Mouse (Mus musculus): ENCODE results near the gene D130043K22Rik. TPM values are rescaled to one million over a fixed set of nuclear protein-coding genes. Genes with fewer than 3 reads are reported as not detected.
"Not testable (repeated sequence)": the region's sequence is repeated elsewhere in the genome, so short reads cannot be mapped to it uniquely, and the experiment has no call there.

Gene D130043K22Rik
- polyA plus RNA-seq, 1 experiment from 2014 or later = 0.82 TPM

GRCm38 (mm10) chr13:24830756-24831352 lies 14.1 kb upstream of the D130043K22Rik start:
- no peak for TF ChIP-seq CTCF (IDR thresholded peaks at IDR 0.05; ENCODE audit: low read depth)
- peaks cover 8% of the 10 kb centered on the region for H3K4me1 ChIP-seq (replicated peaks; ENCODE audit: insufficient read depth, low read length)
- H3K4me3 ChIP-seq (replicated peaks; ENCODE audit: low read depth, low read length) = peak overlapping the region; percentile 91
- peak overlapping the region; percentile 94 for H3K27ac ChIP-seq
- peak overlapping the region; percentile 94 for H3K9ac ChIP-seq (ENCODE audit: low read depth, low read length)
- peak overlapping the region; percentile 74 for H3K4me2 ChIP-seq (ENCODE audit: low read length)
- no peaks in the 10 kb centered on the region for H3K36me3 ChIP-seq (ENCODE audit: insufficient read depth, low read length)
- no peaks in the 10 kb centered on the region for H3K9me3 ChIP-seq (replicated peaks; ENCODE audit: low read length)
- H3K27me3 ChIP-seq (ENCODE audit: insufficient read depth, low read length) = no peaks in the 10 kb centered on the region
- 1% methylated on average over 20 of the region's 20 CpGs for WGBS
- no peak for ATAC-seq (replicated peaks; ENCODE audit: low FRiP score, low read depth)
- DNase-seq (ENCODE audit: low spot score) = peak; percentile 31

- H3K4me3 ChIP-seq (replicated peaks; ENCODE audit: low read depth, low read length) = peak within 1 kb of the TSS; percentile 91
- under 1% methylated on average over 86 of the region's 90 CpGs for WGBS
- H3K4me2 ChIP-seq (ENCODE audit: low read length) = peak within 1 kb of the TSS; percentile 74
- peak; percentile 27; the same call in 1 of the 2 replicates for TF ChIP-seq CTCF (IDR thresholded peaks at IDR 0.05; ENCODE audit: low read depth)
- peak; percentile 95 for ATAC-seq (replicated peaks; ENCODE audit: low FRiP score, low read depth)
- no peaks in the 10 kb centered on the region for H3K36me3 ChIP-seq (ENCODE audit: insufficient read depth, low read length)
- H3K9me3 ChIP-seq (replicated peaks; ENCODE audit: low read length) = no peaks in the 10 kb centered on the region
- peak within 1 kb of the TSS; percentile 94 for H3K9ac ChIP-seq (ENCODE audit: low read depth, low read length)
- H3K27me3 ChIP-seq (ENCODE audit: insufficient read depth, low read length) = no peaks in the 10 kb centered on the region
- peak; percentile 96 for DNase-seq (ENCODE audit: low spot score)
- peaks cover 8% of the 10 kb centered on the region for H3K4me1 ChIP-seq (replicated peaks; ENCODE audit: insufficient read depth, low read length)
- H3K27ac ChIP-seq = peak within 1 kb of the TSS; percentile 94
Measured at GRCm38 (mm10) chr13:24831353-24832130, 13.4 kb upstream of the D130043K22Rik start, which contains the start of the genes Acot13 and Tdp2. Acot13 (minus strand) TSS chr13:24831540. Tdp2 (plus strand) TSS chr13:24831679.

DNA sequence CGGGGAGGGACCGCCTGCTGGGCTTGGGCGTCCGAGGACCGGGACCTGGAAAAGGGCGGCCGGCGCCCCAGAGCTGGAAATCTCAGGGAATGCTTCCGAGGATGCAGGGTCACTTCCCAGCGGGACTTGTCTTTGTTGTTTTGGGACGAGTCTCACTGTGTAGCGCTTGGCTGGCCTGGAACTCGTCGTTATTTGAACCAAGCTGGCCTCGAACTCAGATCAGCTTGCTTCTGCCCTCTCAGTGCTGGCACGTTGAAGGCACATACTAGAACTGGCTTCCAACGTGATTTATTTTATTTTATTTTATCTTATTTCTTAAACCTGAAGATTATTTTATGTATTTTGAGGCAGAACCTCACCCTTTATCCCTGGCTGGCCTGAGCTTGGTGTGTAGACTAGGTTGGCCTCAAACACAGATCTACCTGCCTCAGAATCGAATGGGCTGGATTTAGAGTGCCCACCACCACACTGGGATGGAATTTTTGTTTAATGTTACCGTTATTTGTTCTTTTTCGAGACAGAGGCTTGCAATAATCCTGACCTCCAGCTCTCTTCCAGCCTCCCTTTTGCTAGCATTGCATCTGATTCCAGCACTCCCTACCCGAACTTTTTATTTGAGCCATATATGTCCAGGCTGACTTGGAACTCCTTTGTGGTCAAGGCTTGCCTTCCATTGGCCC lies 12.7 kb upstream of the D130043K22Rik start:
- Histone ChIP-seq H3K36me3 (ENCODE audit: insufficient read depth, low read length) (no peaks in the 10 kb centered on the region), H3K9me3 (replicated peaks; ENCODE audit: low read length) (no peaks in the 10 kb centered on the region), H3K4me1 (replicated peaks; ENCODE audit: insufficient read depth, low read length) (peaks cover 8% of the 10 kb centered on the region), H3K9ac (ENCODE audit: low read depth, low read length) (peak overlapping the region; percentile 94), H3K27ac (peak overlapping the region; percentile 94), H3K4me3 (replicated peaks; ENCODE audit: low read depth, low read length) (peak overlapping the region; percentile 91), H3K27me3 (ENCODE audit: insufficient read depth, low read length) (no peaks in the 10 kb centered on the region), H3K4me2 (ENCODE audit: low read length) (peak overlapping the region; percentile 74)
- 2% methylated on average over 21 of the region's 21 CpGs for WGBS
- ATAC-seq (replicated peaks; ENCODE audit: low FRiP score, low read depth) (no peak; the same call in 1 of the 2 replicates), DNase-seq (ENCODE audit: low spot score) (no peak)
- no peak for TF ChIP-seq CTCF (IDR thresholded peaks at IDR 0.05; ENCODE audit: low read depth)

GRCm38 (mm10) chr13:24832811-24833155 lies 12.2 kb upstream of the D130043K22Rik start:
- Histone ChIP-seq H3K9me3 (replicated peaks; ENCODE audit: low read length) (no peaks in the 10 kb centered on the region), H3K4me1 (replicated peaks; ENCODE audit: insufficient read depth, low read length) (peaks cover 8% of the 10 kb centered on the region), H3K4me3 (replicated peaks; ENCODE audit: low read depth, low read length) (peak overlapping the region; percentile 91), H3K27ac (no peak overlapping the region), H3K36me3 (ENCODE audit: insufficient read depth, low read length) (no peaks in the 10 kb centered on the region), H3K9ac (ENCODE audit: low read depth, low read length) (peak overlapping the region; percentile 94), H3K4me2 (ENCODE audit: low read length) (peak overlapping the region; percentile 74), H3K27me3 (ENCODE audit: insufficient read depth, low read length) (no peaks in the 10 kb centered on the region)
- 24% methylated on average over 2 of the region's 2 CpGs for WGBS
- TF ChIP-seq CTCF (IDR thresholded peaks at IDR 0.05; ENCODE audit: low read depth) = no peak
- ATAC-seq (replicated peaks; ENCODE audit: low FRiP score, low read depth) (no peak), DNase-seq (ENCODE audit: low spot score) (no peak)

- not testable (repeated sequence) for H3K4me2 ChIP-seq (ENCODE audit: low read length); H3K36me3 ChIP-seq (ENCODE audit: insufficient read depth, low read length); H3K4me3 ChIP-seq (replicated peaks; ENCODE audit: low read depth, low read length); H3K4me1 ChIP-seq (replicated peaks; ENCODE audit: insufficient read depth, low read length); DNase-seq (ENCODE audit: low spot score); H3K27ac ChIP-seq; H3K27me3 ChIP-seq (ENCODE audit: insufficient read depth, low read length); H3K9me3 ChIP-seq (replicated peaks; ENCODE audit: low read length); ATAC-seq (replicated peaks; ENCODE audit: low FRiP score, low read depth); H3K9ac ChIP-seq (ENCODE audit: low read depth, low read length)
- 93% methylated on average over 8 of the region's 8 CpGs for WGBS
Measured at GRCm38 (mm10) chr13:24837765-24838164, 7.2 kb upstream of the D130043K22Rik start.

GRCm38 (mm10) chr13:24839831-24840230 lies 5.1 kb upstream of the D130043K22Rik start:
- ATAC-seq (replicated peaks; ENCODE audit: low FRiP score, low read depth) (no peak), DNase-seq (ENCODE audit: low spot score) (no peak)
- H3K4me1 ChIP-seq (replicated peaks; ENCODE audit: insufficient read depth, low read length) = 0 out of 2 replicates have a peak, but pooled peaks cover 2% of the 10 kb centered on the region
- no peaks in the 10 kb centered on the region for H3K27me3 ChIP-seq (ENCODE audit: insufficient read depth, low read length)
- H3K9me3 ChIP-seq (replicated peaks; ENCODE audit: low read length) = no peaks in the 10 kb centered on the region
- no peak for TF ChIP-seq CTCF (IDR thresholded peaks at IDR 0.05; ENCODE audit: low read depth)
- no peak overlapping the region for H3K4me3 ChIP-seq (replicated peaks; ENCODE audit: low read depth, low read length)
- H3K4me2 ChIP-seq (ENCODE audit: low read length) = no peak overlapping the region
- H3K9ac ChIP-seq (ENCODE audit: low read depth, low read length) = no peak overlapping the region
- H3K36me3 ChIP-seq (ENCODE audit: insufficient read depth, low read length) = no peaks in the 10 kb centered on the region; the same call in 1 of the 2 replicates
- H3K27ac ChIP-seq = no peak overlapping the region
- WGBS = 46% methylated on average over 3 of the region's 3 CpGs

Measured in kidney, postnatal 0 days (tissue).